Mouse (Mus musculus) lung, postnatal 10 days (tissue): ENCODE measurements around the gene Misp.

ENCODE experiments used
- DNase-seq: peaks from one replicate; pipeline ENCODE4 v3.0.0; 2021

Gene Misp

DNA sequence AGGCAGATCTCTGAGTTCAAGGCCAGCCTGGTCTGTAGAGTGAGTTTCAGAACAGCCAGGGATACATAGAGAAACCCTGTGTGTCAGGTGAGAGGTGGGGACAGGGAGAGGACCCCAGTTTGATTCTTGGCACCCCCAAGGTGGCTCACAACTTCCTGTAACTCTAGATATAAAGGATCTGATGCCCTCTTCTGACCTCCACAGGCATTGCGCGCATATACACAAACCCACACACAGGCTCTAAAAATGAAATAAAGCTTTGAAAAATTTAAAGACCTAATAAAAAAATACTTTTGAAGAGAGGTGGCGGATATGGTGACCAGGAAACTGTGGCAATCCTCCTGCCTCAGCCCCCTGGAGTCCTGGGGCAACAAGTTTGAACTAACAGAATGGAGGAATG, 24.9 kb upstream of the Misp start:
- DNase-seq = no peak

- no peak for DNase-seq
Measured at GRCm38 (mm10) chr10:79797326-79797725, 23.5 kb upstream of the Misp start.

- DNase-seq = peak; percentile 37
Measured at GRCm38 (mm10) chr10:79798289-79798928, 22.4 kb upstream of the Misp start.

- DNase-seq = no peak
Measured at GRCm38 (mm10) chr10:79800508-79800907, 20.3 kb upstream of the Misp start.

GRCm38 (mm10) chr10:79801837-79802236, 19.0 kb upstream of the Misp start:
- no peak for DNase-seq

DNA sequence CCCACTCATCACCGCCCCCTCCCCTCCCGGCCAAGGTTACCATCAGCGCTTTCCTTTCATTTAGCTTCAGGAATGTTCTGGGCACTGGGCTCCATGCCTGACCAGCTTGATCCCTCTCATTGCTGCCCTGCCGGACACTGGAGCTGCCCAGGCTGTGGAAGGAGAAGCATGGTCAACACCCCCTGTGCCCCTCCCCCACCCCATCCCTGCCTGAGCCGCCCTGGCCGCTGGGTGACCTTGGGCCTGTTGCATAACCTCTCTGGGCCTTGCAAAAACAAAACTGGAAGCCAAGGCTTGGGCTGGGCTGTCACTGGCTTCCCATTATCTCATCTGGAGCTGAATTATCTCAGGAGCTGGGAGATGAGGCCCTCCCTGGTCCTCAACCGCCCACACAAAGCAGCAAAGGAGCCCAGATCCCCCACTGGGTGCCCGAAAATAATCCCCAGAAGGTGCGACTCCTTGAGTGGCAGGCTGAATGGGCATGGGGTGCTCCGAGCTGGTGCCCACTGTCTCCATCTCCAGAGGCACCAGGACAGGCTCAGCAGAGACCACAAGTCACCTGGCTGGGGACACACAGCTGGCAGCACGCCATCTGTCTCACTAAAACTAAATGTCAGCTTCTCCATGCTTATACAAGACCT, 18.3 kb upstream of the Misp start:
- DNase-seq = peak; percentile 75

DNA sequence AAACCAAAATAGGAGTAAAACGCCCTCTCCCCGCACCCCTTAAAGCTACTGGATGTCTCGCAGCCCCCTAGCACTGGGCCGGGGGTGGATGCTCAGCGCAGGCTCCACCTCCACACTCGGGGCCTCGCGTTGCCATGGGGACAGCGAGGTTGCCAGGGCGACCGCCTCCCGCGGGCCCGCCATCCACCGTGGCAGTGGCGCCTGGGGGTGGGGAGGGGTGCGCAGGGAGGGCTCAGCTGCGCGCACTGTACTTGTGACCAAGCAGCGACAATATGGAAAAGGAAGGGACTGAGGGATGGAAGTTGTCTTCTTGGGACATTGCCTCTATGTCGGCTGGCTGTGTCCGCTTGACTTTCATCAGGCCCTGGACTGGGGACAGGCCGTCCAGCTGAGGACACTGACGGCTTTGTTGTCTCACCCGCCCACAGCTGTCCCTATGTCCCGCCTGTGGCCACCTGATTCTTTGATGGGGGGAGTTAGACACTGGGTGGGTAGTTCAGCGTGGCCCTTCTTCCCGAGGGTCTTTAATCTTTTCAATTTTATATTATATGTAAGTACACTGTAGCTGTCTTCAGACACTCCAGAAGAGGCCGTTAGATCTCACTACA, 17.0 kb upstream of the Misp start:
- DNase-seq = peak; percentile 27

DNA sequence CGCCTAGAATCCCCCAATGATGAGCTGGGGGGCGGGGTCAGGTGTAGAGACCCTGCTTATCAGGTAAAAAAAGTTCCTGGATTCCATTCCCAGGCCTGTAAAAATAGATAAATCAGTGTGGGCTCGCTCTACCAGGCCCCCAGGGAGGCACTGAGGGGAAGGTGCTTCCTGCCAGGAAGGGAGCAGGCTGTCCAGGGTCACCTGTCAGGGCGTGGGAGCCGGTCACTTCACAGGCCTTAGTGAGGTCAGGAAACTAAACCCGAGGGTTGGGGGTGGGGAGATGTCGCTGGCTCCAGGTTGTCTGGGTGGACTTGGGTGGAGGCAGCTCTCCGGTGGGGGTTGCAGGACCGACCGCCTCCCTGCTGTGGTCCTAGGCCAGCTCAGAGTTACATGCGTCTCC, 15.2 kb upstream of the Misp start:
- peak; percentile 39 for DNase-seq

DNA sequence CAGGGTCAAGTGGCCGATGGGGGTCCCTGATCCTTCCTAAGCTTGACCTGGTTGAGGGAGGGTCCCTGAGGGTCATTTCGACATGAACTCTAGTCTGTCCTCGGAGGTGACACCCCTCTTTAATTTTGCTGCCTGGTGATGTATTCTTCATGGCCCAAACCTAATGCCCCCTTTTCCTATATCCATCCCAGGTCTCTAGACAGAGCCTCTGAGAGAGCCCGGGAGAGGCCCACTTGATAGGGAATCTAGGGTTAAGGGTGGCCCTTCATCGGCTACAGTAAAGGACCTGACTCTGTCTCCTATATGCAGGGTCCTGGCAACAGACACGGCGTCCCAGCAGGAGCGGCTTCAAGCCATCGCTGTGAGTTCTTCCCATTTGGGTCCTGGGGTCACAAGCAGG, 14.5 kb upstream of the Misp start:
- DNase-seq = no peak

GRCm38 (mm10) chr10:79806972-79807371, 13.8 kb upstream of the Misp start:
- peak; percentile 33 for DNase-seq

- peak; percentile 40 for DNase-seq
Measured at GRCm38 (mm10) chr10:79807826-79808225, 13.0 kb upstream of the Misp start.

GRCm38 (mm10) chr10:79808728-79809127, 12.1 kb upstream of the Misp start:
- DNase-seq = peak; percentile 60

- DNase-seq = peak; percentile 89
Measured at GRCm38 (mm10) chr10:79811736-79812637, 8.8 kb upstream of the Misp start.

DNA sequence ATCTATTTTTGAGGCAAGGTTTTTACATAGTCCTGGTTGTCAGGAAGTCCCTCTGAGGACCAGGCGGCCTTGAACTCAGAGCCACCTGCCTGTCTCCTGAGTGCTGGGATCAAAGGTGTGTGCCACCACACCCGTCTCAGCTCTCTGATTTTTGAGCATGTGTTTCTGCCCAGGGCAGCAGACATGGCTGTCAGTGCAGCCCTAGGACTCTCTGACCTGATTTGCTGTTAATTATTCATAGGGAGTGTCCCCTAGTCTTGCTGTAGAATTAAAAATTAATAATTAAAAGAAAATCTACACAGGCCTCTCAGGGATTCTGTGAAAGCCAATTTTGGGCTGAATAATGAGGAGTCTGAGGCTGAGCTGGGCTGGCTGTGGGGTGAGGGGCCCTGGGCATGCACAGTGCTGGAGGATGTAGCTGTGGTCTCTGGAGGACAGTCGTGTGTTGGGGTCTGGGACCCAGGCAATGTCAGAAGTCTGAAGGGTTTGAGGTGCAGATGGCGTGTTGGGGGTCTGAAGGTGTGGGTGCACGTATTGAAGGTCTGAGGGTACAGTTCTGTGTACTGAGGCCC, 6.4 kb upstream of the Misp start:
- no peak for DNase-seq

DNA sequence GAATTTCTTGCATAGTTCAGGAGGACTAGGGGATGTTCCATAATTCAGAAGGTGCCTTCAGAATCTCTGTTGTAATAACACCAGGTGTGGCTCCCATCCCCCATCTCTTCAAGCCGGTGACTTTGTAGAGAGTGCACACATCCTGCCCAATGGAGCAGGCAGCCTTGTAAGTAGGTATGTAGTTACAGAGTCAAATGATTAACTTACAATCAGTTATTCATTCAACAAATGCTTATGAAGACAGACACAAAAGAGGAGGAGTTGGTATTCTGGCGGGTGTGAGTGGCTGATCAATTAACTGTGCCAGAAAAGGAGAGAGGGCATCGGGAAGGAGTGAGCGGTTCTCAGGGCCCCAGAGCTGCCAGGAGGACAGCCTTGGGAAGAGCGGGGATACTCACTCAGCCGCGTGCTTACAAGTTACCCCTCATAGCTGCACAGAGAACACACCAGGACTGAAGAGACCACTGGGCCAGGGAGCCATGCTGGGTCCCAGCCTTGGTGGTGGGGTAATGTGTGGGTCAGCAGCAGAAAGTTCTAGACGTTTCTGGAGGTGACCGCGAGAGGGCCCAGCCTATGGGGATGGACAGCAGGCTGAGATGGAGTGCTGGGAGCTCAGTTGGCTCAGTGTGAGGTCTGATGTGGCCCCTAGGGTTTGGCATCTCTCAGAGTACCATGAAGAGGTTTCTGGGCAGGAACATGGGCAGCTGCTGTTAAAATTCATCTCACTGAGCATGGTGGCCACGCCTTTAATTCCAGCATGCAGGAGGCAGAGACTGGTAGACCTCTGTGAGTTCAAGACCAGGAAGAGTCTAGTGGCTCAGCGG, 4.9 kb upstream of the Misp start:
- no peak for DNase-seq

DNA sequence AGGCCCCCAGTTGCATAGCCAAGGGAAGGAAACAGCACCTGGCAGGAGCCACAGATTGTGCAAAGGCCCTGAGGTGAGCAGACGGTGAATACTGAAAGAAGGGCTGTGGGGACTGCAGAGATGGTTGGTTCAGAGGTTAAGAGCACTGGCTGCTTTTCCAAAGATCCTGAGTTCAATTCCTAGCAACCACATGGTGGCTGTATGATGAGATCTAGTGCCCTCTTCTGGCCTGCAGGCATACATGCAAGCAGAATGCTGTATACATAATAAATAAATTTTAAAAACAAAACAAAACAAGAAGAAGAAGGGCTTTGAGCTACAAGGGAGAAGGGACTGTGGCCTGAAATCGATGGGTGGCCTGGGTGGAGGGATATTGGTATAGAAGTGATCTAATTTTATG, 3.7 kb upstream of the Misp start:
- no peak for DNase-seq

DNA sequence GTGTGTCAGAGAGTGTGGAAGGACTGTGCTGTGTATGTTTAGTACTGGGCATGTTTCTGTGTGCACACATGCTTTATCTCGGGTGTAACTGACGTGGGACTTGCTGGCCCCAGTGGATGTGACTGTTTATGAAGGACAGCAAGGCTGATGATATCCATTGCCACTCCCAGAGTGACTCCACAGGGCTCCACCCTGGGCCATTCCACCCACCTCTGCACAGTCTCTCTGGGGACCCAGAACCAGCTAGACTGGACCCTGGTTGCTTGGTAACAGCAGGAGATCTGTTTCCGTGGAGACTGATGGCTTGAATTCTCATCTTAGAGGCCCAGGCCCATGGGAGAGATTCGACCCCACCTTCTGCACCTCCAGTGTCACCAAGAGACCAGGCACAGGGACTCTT, 2.6 kb upstream of the Misp start:
- no peak for DNase-seq

DNA sequence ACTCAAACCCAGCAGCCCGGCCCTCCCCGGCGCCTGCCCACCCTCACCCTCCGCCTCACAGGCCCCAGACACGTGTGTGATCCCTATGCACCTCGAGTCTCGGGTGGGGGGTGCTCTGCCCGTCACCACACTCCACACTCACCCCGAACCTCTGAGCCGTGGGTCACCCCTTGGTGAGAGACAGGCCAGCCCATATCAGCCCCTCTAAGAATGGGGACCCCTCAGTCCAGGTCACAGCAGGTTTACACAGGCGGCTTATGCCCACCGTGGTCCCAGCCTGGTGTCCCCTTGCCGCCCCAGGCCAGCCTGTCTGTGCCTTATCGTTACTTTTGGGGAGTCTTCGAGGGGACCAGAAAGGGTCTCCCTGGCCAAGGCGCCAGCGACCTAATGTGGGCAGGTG, 1.2 kb upstream of the Misp start:
- DNase-seq = no peak

DNA sequence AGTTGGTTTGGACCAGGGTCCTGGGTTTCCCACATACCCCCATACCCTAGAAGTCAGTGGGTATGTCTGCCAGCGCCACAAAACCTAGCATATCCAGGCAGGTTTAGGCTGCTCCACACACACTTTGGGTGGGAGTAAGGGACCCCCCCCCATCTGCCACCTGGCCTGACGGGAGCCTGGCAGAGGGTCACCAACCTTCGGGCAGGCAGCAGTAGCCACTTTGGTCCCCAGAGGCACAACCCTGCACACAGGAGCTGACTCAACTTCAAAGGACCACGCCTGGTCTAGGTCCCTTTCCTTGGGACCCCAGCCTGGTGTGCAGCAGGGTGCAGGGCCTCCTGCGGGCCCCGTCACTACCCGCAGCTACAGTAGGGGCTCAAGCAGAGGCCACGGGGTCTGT, 512 bp upstream of the Misp start:
- no peak for DNase-seq

- no peak for DNase-seq
Measured at GRCm38 (mm10) chr10:79821731-79822130, 942 bp downstream of the Misp start.

GRCm38 (mm10) chr10:79822372-79822771, 1.6 kb downstream of the Misp start:
- peak; percentile 40 for DNase-seq

- no peak for DNase-seq
Measured at GRCm38 (mm10) chr10:79823011-79823410, 2.2 kb downstream of the Misp start.
